Mouse (Mus musculus) brain, embryonic 14.5 days (tissue): ENCODE results near the gene Lemd2.

Experiments used
- CTCF ChIP-seq: fragments of 200-500 bp; IDR thresholded peaks from 2 replicates; pipeline ENCODE4 v1.5.1; 2012; ENCODE audit warnings: inconsistent platforms, mild to moderate bottlenecking, moderate library complexity, borderline replicate concordance; ENCODE audit not compliant: insufficient read depth, insufficient read length; ENCODE audit errors: extremely low read depth
- POLR2A ChIP-seq: fragments of 200-500 bp; IDR thresholded peaks from 2 replicates; pipeline ENCODE4 v1.6.1; 2012; ENCODE audit warnings: mild to moderate bottlenecking, inconsistent platforms, borderline replicate concordance; ENCODE audit not compliant: poor library complexity, insufficient read depth, insufficient read length, severe bottlenecking; ENCODE audit errors: extremely low read depth

DNA sequence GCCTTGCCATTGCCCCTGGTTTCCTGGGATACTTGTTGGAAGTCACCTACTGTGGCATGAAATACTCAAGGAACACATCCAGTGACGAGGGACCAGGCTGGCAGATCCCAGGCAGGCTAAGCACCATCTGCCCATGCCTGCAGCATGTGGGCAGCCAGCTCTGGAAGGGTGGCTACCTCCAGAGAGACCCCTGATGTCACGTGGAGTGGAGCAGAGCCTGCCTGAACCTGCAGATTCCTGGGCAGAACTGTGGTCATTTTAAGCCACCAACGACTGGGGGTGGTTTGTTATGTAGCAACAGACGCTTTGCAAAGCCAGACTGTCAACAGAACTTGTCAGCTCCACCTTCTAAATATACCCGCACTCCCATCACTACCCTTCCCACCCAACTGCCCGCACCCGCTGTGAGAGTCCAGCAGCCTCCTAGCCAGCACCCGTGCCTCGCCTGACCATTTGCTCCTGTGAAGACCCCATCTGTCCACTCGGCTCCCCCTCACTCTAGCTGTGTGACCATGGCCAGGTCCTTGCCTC lies 41.6 kb upstream of the Lemd2 start:
- TF ChIP-seq CTCF (no peak), POLR2A (no peak)
